Mouse (Mus musculus) cerebellum, adult 2 months (tissue): ENCODE results near the gene Daam1.

ENCODE experiments used
- CTCF ChIP-seq: fragments of 200-500 bp; IDR thresholded peaks from 2 replicates; pipeline ENCODE4 v1.5.1; 2011; ENCODE audit warnings: low read depth, mild to moderate bottlenecking, control low read depth, low read length, moderate library complexity, borderline replicate concordance; ENCODE audit not compliant: insufficient read depth
- POLR2A ChIP-seq: fragments of 200-500 bp; IDR thresholded peaks from 2 replicates; pipeline ENCODE4 v1.6.1; 2011; ENCODE audit warnings: low read length, control low read depth, borderline replicate concordance; ENCODE audit not compliant: insufficient read depth

DNA sequence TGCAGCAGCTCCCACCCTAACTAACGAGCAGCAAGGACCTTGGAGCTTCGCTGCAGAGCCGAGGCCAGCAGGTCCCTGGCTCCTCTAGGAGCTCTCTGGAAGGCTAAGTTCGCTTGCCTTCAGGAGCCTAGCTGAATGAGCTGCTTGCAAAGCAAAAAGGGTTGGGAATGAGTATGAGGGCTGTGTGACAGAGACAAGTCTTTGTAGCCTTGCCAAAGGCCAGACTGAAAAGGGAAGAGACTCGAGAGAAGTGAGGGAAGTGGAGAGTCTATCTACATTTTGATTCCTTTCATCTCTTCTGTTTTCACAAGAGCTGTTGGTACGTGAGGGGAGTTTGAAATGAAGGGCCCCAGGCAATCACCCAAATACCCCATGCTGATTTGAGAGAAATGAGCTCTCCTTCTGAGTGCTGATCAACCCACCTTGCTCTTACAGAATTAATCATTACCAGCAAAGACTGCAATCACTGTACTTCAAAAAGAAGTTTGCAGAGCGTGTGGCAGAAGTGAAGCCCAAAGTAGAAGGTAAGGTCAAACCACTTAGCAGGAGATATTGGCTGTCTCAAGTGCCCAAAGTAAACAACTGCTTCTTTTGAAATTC is 145.6 kb downstream of the Daam1 start:
- no peak for TF ChIP-seq CTCF
- TF ChIP-seq POLR2A: no peak
